Mouse (Mus musculus) brain, embryonic 14.5 days (tissue): ENCODE results near the gene Polr2m.

Experiments used
- CTCF ChIP-seq: fragments of 200-500 bp; IDR thresholded peaks from 2 replicates; pipeline ENCODE4 v1.5.1; 2012; ENCODE audit warnings: inconsistent platforms, mild to moderate bottlenecking, moderate library complexity, borderline replicate concordance; ENCODE audit not compliant: insufficient read depth, insufficient read length; ENCODE audit errors: extremely low read depth
- POLR2A ChIP-seq: fragments of 200-500 bp; IDR thresholded peaks from 2 replicates; pipeline ENCODE4 v1.6.1; 2012; ENCODE audit warnings: mild to moderate bottlenecking, inconsistent platforms, borderline replicate concordance; ENCODE audit not compliant: poor library complexity, insufficient read depth, insufficient read length, severe bottlenecking; ENCODE audit errors: extremely low read depth

GRCm38 (mm10) chr9:71467434-71467833 is 18.3 kb downstream of the Polr2m start:
- TF ChIP-seq POLR2A (no peak), CTCF (no peak)
